Mouse (Mus musculus) heart, embryonic 11.5 days (tissue): ENCODE measurements around the gene Ttc6. TPM values are rescaled to one million over a fixed set of nuclear protein-coding genes. Genes with fewer than 3 reads are reported as not detected.

Source experiments
- ATAC-seq: fragments of 200-750 bp; cut with Nextera tagmentation; replicated peaks from 2 replicates; pipeline ENCODE4 v1.8.0; 2017; ENCODE audit warnings: moderate library complexity; ENCODE audit not compliant: insufficient number of reproducible peaks, low FRiP score, low TSS enrichment
- H3K27ac ChIP-seq: fragments of 300-500 bp; sonication (generic); 2 replicates; pipeline ENCODE4 v1.5.1; 2014; ENCODE audit warnings: mild to moderate bottlenecking, low read depth, low read length
- H3K27me3 ChIP-seq: fragments of 300-500 bp; sonication (generic); 2 replicates; pipeline ENCODE4 v1.6.1; 2014; ENCODE audit warnings: mild to moderate bottlenecking, low read length, mixed read lengths; ENCODE audit not compliant: control insufficient read depth, insufficient read depth
- H3K36me3 ChIP-seq: fragments of 300-500 bp; sonication (generic); 2 replicates; pipeline ENCODE4 v1.6.1; 2014; ENCODE audit warnings: mild to moderate bottlenecking, low read length, moderate library complexity, mixed read lengths; ENCODE audit not compliant: control insufficient read depth, insufficient read depth
- H3K4me1 ChIP-seq: fragments of 300-500 bp; sonication (generic); 2 replicates; pipeline ENCODE4 v1.6.1; 2014; ENCODE audit warnings: low read length; ENCODE audit not compliant: control insufficient read depth, insufficient read depth
- H3K4me2 ChIP-seq: fragments of 300-500 bp; sonication (generic); 2 replicates; pipeline ENCODE4 v1.6.1; 2014; ENCODE audit warnings: mild to moderate bottlenecking, moderate library complexity
- H3K4me3 ChIP-seq: fragments of 300-500 bp; sonication (generic); 2 replicates; pipeline ENCODE4 v1.5.1; 2014; ENCODE audit warnings: low read depth, low read length
- H3K9ac ChIP-seq: fragments of 300-500 bp; sonication (generic); 2 replicates; pipeline ENCODE4 v1.6.1; 2014; ENCODE audit warnings: mild to moderate bottlenecking, low read depth, low read length, moderate library complexity
- H3K9me3 ChIP-seq: fragments of 300-500 bp; sonication (generic); replicated peaks from 2 replicates; pipeline ENCODE4 v1.6.1; 2016; ENCODE audit warnings: low read length; ENCODE audit not compliant: control insufficient read depth
- WGBS: fragments of 180-500 bp; shearing (Covaris S2); extraction: QIAGEN DNeasy Blood & Tissue Kit; methylation state at CpG from one replicate; pipeline ENCODE4 v1.1.7; 2014; ENCODE audit not compliant: insufficient replicate concordance; 5-methylcytosine and 5-hydroxymethylcytosine counted together
- polyA plus RNA-seq: library from polyadenylated mRNA; unstranded; fragments of >200 nt; fragmentation: Nextera tagmentation; extraction: Ambion mirVana; gene quantifications from 2 replicates; pipeline ENCODE4 v1.2.1, GENCODE M21; 2014

Gene Ttc6
- polyA plus RNA-seq, 1 experiment from 2014 or later, result 0.49 TPM

- peaks cover 3% of the 10 kb centered on the region; the same call in 1 of the 2 replicates for H3K4me1 ChIP-seq
- WGBS, result 3% methylated on average over 11 of the region's 11 CpGs
- H3K9me3 ChIP-seq, result no peaks in the 10 kb centered on the region
- H3K4me2 ChIP-seq, result no peak overlapping the region
- H3K4me3 ChIP-seq, result no peak overlapping the region
- H3K9ac ChIP-seq, result no peak overlapping the region
- peaks cover 85% of the 10 kb centered on the region for H3K27me3 ChIP-seq
- H3K36me3 ChIP-seq, result no peaks in the 10 kb centered on the region
- no peak for ATAC-seq
- no peak overlapping the region for H3K27ac ChIP-seq
Observed at GRCm38 (mm10) chr12:57536909-57537670, 26.8 kb upstream of the Ttc6 start.

GRCm38 (mm10) chr12:57537791-57538587 lies 25.9 kb upstream of the Ttc6 start:
- Histone ChIP-seq H3K4me2 (peak overlapping the region; percentile 71), H3K27ac (no peak overlapping the region), H3K9me3 (no peaks in the 10 kb centered on the region), H3K9ac (no peak overlapping the region), H3K4me3 (peak overlapping the region; percentile 36), H3K36me3 (no peaks in the 10 kb centered on the region), H3K4me1 (peaks cover 3% of the 10 kb centered on the region; the same call in 1 of the 2 replicates), H3K27me3 (peaks cover 86% of the 10 kb centered on the region)
- ATAC-seq, result no peak
- WGBS, result under 1% methylated on average over 21 of the region's 21 CpGs

- Histone ChIP-seq H3K36me3 (no peaks in the 10 kb centered on the region), H3K4me3 (peak overlapping the region; percentile 36), H3K9ac (0 out of 2 replicates have a peak overlapping the region, but pooled peaks have one; percentile 22), H3K4me1 (peaks cover 3% of the 10 kb centered on the region; the same call in 1 of the 2 replicates), H3K27ac (no peak overlapping the region), H3K9me3 (no peaks in the 10 kb centered on the region), H3K27me3 (peaks cover 85% of the 10 kb centered on the region), H3K4me2 (peak overlapping the region; percentile 71)
- no peak for ATAC-seq
- WGBS, result under 1% methylated on average over 63 of the region's 63 CpGs
Observed at GRCm38 (mm10) chr12:57538588-57539550, 25.0 kb upstream of the Ttc6 start.

GRCm38 (mm10) chr12:57539551-57539985 lies 24.3 kb upstream of the Ttc6 start:
- H3K4me1 ChIP-seq, result peaks cover 3% of the 10 kb centered on the region; the same call in 1 of the 2 replicates
- no peak overlapping the region for H3K27ac ChIP-seq
- 0% methylated on average over 10 of the region's 10 CpGs for WGBS
- H3K9ac ChIP-seq, result no peak overlapping the region
- H3K4me3 ChIP-seq, result peak overlapping the region; percentile 36; the same call in 1 of the 2 replicates
- peaks cover 83% of the 10 kb centered on the region for H3K27me3 ChIP-seq
- H3K36me3 ChIP-seq, result no peaks in the 10 kb centered on the region
- peak overlapping the region; percentile 71 for H3K4me2 ChIP-seq
- ATAC-seq, result no peak
- H3K9me3 ChIP-seq, result no peaks in the 10 kb centered on the region

- WGBS, result 10% methylated on average over 6 of the region's 6 CpGs
- no peak for ATAC-seq
- H3K36me3 ChIP-seq, result no peaks in the 10 kb centered on the region
Observed at GRCm38 (mm10) chr12:57541118-57541517, 22.8 kb upstream of the Ttc6 start.

GRCm38 (mm10) chr12:57541931-57542745 lies 21.8 kb upstream of the Ttc6 start:
- peaks cover 10% of the 10 kb centered on the region; the same call in 1 of the 2 replicates for H3K4me1 ChIP-seq
- ATAC-seq, result no peak
- H3K9me3 ChIP-seq, result no peaks in the 10 kb centered on the region
- no peak overlapping the region for H3K27ac ChIP-seq
- no peaks in the 10 kb centered on the region for H3K36me3 ChIP-seq
- peaks cover 82% of the 10 kb centered on the region for H3K27me3 ChIP-seq
- 1% methylated on average over 44 of the region's 46 CpGs for WGBS
- no peak overlapping the region for H3K9ac ChIP-seq
- H3K4me2 ChIP-seq, result peak overlapping the region; percentile 47
- H3K4me3 ChIP-seq, result peak overlapping the region; percentile 24

More at GRCm38 (mm10) chr12:57541118-57541517, 22.8 kb upstream of the Ttc6 start:
- H3K9ac ChIP-seq, result no peak overlapping the region
- no peaks in the 10 kb centered on the region for H3K9me3 ChIP-seq
- no peak overlapping the region for H3K4me2 ChIP-seq
- H3K4me3 ChIP-seq, result no peak overlapping the region
- H3K27me3 ChIP-seq, result peaks cover 82% of the 10 kb centered on the region
- no peak overlapping the region for H3K27ac ChIP-seq
- H3K4me1 ChIP-seq, result peaks cover 3% of the 10 kb centered on the region; the same call in 1 of the 2 replicates

- H3K27me3 ChIP-seq, result peaks cover 85% of the 10 kb centered on the region
- no peak for ATAC-seq
- peak overlapping the region; percentile 24 for H3K4me3 ChIP-seq
- no peaks in the 10 kb centered on the region for H3K9me3 ChIP-seq
- WGBS, result 1% methylated on average over 63 of the region's 63 CpGs
- no peak overlapping the region for H3K27ac ChIP-seq
- H3K4me1 ChIP-seq, result peaks cover 10% of the 10 kb centered on the region; the same call in 1 of the 2 replicates
- no peak overlapping the region for H3K9ac ChIP-seq
- H3K36me3 ChIP-seq, result no peaks in the 10 kb centered on the region
- peak overlapping the region; percentile 47 for H3K4me2 ChIP-seq
Observed at GRCm38 (mm10) chr12:57542746-57543626, 20.9 kb upstream of the Ttc6 start.
